ENCODE assay signal across 8 mouse cellular contexts in the genomic region with DNA sequence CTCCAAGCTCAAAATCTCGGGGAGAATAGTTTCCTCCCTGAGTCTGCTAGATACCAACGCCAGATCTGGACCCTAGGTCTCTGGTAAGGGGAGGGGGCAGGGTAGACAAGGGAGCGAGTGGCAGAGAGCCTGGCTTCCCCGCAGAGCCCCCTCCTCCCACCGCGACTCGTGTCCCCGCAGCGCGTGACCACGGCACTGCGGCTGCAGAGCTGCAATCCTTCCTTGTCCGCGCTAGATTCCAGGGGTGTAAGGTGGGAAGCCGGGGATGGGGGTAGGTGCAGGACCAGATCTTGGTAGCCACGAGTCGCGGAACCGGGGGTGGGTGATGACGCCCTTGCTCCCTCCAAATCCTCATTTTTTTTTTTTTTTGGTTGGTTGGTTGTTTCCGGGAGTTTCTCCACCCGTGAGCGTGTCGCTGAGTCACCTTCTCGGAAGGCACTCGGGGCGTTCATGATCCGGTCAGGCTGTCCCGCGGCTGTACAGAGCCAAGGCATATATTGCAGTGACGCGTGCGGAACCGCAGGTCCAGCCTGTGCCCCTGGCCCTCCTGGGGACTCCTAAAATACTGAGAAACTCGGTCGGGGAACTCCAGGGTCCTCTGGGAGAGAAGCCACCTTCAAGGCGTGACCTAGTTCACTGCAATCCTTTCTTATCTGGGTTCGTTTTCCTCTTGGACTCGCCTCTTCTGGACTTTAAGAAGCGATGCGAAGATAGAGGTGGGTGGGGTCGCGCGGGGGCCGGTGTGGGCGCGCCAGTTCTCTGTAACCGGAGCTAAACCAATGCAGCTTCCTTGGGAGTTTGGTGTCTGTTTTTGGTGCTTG. TPM values are rescaled to one million over a fixed set of nuclear protein-coding genes. Genes with fewer than 3 reads are reported as not detected.
DNase-seq lines count a peak whose midpoint lies in the region; ATAC-seq and TF ChIP-seq lines count a peak whose summit lies in the region.

No protein-coding gene starts in this region.

- no peak for TF ChIP-seq POLR2A in cerebellum, adult 2 months (IDR thresholded peaks at IDR 0.05; ENCODE audit: borderline replicate concordance, insufficient read depth, low read length)

- H3K9me3 ChIP-seq in forebrain, embryonic 12.5 days = no peaks in the 10 kb centered on the region

- no peak for TF ChIP-seq CTCF in cerebellum, adult 2 months (IDR thresholded peaks at IDR 0.05; ENCODE audit: borderline replicate concordance, insufficient read depth, low read depth, low read length)

- H3K9ac ChIP-seq in forebrain, embryonic 12.5 days = 0 out of 2 replicates have a peak overlapping the region, but pooled peaks have one; percentile 17

- 1% methylated on average over 48 of the region's 48 CpGs for WGBS in cerebellum, adult 2 months
- 2% methylated on average over 48 of the region's 48 CpGs for WGBS in forebrain, embryonic 12.5 days

- peak in 1 of 2 experiments; percentile 35 for DNase-seq in cerebellum, adult 2 months
- no peak for DNase-seq in cerebellum, postnatal 4 days (ENCODE audit: low spot score in 2 of 2)
- DNase-seq in 3134 (ENCODE audit: extremely low read depth, insufficient read length, low spot score) = peak; percentile 75
- peak; percentile 46 to 60 for DNase-seq in kidney, postnatal 4 days
- DNase-seq in neural tube, embryonic 10.5 days (ENCODE audit: extremely low spot score, low spot score) = peak; percentile 54
- DNase-seq in spleen, postnatal 36 days (ENCODE audit: low spot score in 2 of 2) = no peak

- no peaks in the 10 kb centered on the region for H3K36me3 ChIP-seq in forebrain, embryonic 12.5 days (replicated peaks)

- peaks cover 4% of the 10 kb centered on the region; the same call in 1 of the 2 replicates for H3K4me1 ChIP-seq in cerebellum, adult 2 months (ENCODE audit: control insufficient read depth, insufficient read depth, low read length)
- peaks cover 45% of the 10 kb centered on the region for H3K4me1 ChIP-seq in forebrain, embryonic 12.5 days

- no peak overlapping the region for H3K27ac ChIP-seq in cerebellum, adult 2 months (ENCODE audit: insufficient read depth, low read length)
- no peak overlapping the region for H3K27ac ChIP-seq in forebrain, embryonic 12.5 days

- ATAC-seq in forebrain, embryonic 12.5 days (ENCODE audit: low FRiP score) = no peak
- no peak for ATAC-seq in frontal cortex, adult (ENCODE audit: low TSS enrichment)

- H3K4me2 ChIP-seq in forebrain, embryonic 12.5 days = peak overlapping the region; percentile 91

- H3K27me3 ChIP-seq in cerebellum, adult 2 months (ENCODE audit: control insufficient read depth, insufficient read depth, low read length) = peaks cover 4% of the 10 kb centered on the region; the same call in 1 of the 2 replicates
- H3K27me3 ChIP-seq in forebrain, embryonic 12.5 days = peaks cover 70% of the 10 kb centered on the region

- H3K4me3 ChIP-seq in cerebellum, adult 2 months (replicated peaks; ENCODE audit: insufficient read depth, low read depth, low read length) = peak overlapping the region; percentile 11
- H3K4me3 ChIP-seq in forebrain, embryonic 12.5 days (replicated peaks) = peak overlapping the region; percentile 49

RNA-seq across cellular contexts. Expression of gene Sphk1, which starts 0.9 kb away (rescaled TPM):
- 9.0 and 9.7 TPM in 2 replicates for polyA plus RNA-seq in cerebellum, adult 2 months (2012; rRNA removed)
- 2.0 and 3.3 TPM in 2 replicates for polyA plus RNA-seq in forebrain, embryonic 12.5 days (2016; fragmentation: Nextera tagmentation; extraction: Ambion mirVana)

RNA-seq across cellular contexts. Expression of gene Prpsap1, which starts 37.6 kb away (rescaled TPM):
- polyA plus RNA-seq in cerebellum, adult 2 months (2012; rRNA removed) = 114 and 129 TPM in 2 replicates
- 174 and 176 TPM in 2 replicates for polyA plus RNA-seq in forebrain, embryonic 12.5 days (2016; fragmentation: Nextera tagmentation; extraction: Ambion mirVana)

RNA-seq across cellular contexts. Expression of gene Ube2o, which starts 49.7 kb away (rescaled TPM):
- 81.9 and 88.2 TPM in 2 replicates for polyA plus RNA-seq in cerebellum, adult 2 months (2012; rRNA removed)
- polyA plus RNA-seq in forebrain, embryonic 12.5 days (2016; fragmentation: Nextera tagmentation; extraction: Ambion mirVana) = 12.5 and 17.3 TPM in 2 replicates

RNA-seq across cellular contexts. Expression of gene Aanat, which starts 54.7 kb away (rescaled TPM):
- 1.2 and 1.3 TPM in 2 replicates for polyA plus RNA-seq in cerebellum, adult 2 months (2012; rRNA removed)
- 0.24 TPM in 1 of 2 replicates, not detected in the other for polyA plus RNA-seq in forebrain, embryonic 12.5 days (2016; fragmentation: Nextera tagmentation; extraction: Ambion mirVana)

Comparison
In these comparisons a context has a peak if more than half of its experiments do, and no peak if none do; other contexts are left out.
1. DNase-seq: peak in 3134 (single experiment), kidney, postnatal 4 days (2 of 2) and neural tube, embryonic 10.5 days (single experiment); none in cerebellum, postnatal 4 days (0 of 2) and spleen, postnatal 36 days (0 of 2).